Mouse (Mus musculus): ENCODE measurements around the gene Gstt3.

- TF ChIP-seq TAL1 (IDR thresholded peaks at IDR 0.05; ENCODE audit: low read length), result no peak
- no peak for TF ChIP-seq GATA1 (IDR thresholded peaks at IDR 0.05; ENCODE audit: low read length)
Measured at GRCm38 (mm10) chr10:75725449-75725848, 55.8 kb downstream of the Gstt3 start.
